9 mouse cellular contexts compared by ENCODE assay signal in the genomic region with DNA sequence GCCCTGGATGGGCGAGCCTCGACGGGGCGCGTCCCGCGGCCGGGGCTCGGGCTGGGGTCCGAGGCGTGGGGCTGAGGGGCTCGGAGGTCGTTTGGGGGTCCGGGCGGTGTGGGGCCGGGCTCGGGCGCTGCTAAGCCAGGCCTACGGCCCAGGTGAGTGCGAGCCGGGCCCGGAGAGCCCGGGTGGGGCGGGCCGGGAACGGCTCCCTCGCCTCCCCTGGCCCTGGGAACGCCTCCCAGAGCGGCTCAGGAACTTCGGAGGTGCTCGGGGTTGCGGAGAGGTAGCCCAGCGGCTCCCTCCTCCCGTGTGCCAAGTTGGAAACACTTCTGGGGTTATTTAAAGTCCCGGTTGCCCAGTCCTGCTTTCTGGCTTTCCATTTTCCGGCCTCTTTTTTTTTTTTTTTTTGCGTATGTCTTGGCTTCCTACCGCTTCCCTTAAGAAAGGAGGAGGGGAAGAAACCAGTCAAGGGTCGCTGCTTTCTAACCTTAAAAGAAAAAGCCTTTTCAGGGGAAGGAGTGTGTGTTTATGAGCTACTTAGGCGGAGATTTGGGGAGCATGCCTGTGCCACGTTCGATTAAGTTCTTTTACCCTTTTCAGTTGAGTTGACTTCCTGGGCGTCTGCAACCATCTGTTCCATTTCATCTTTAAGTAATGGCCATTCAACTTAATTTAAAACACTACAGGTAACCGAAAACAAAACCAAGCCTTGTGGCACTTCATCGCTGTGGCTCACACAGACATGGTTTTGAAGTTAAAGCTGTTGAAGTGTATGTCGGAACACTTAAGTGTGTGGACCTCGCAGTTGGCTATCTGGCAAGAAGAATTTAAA. TPM values are rescaled to one million over a fixed set of nuclear protein-coding genes. Genes with fewer than 3 reads are reported as not detected.
DNase-seq lines count a peak whose midpoint lies in the region; ATAC-seq and TF ChIP-seq lines count a peak whose summit lies in the region.
"Had no signal": no experiment of that assay in that cellular context is flagged by ENCODE, and none has a peak within 500 bp of the region (broad histone marks: within the 10 kb centered on the region; RNA-seq: fewer than 3 reads in every experiment).

No protein-coding gene starts in this region.

- H3K27me3 ChIP-seq in heart, adult 2 months (ENCODE audit: control insufficient read depth, insufficient read depth, low read length): no peaks in the 10 kb centered on the region
- no peaks in the 10 kb centered on the region for H3K27me3 ChIP-seq in CH12.LX (replicated peaks)
- no peaks in the 10 kb centered on the region for H3K27me3 ChIP-seq in forebrain, embryonic 10.5 days (ENCODE audit: poor library complexity, severe bottlenecking)
- no peaks in the 10 kb centered on the region for H3K27me3 ChIP-seq in limb, embryonic 14.5 days (ENCODE audit: control insufficient read depth, insufficient read depth, low read length)
- H3K27me3 ChIP-seq in small intestine, adult 2 months (ENCODE audit: control insufficient read depth, insufficient read depth, low read length): no peaks in the 10 kb centered on the region

- H3K9me3 ChIP-seq in CH12.LX (replicated peaks; ENCODE audit: low read length): no peaks in the 10 kb centered on the region
- H3K9me3 ChIP-seq in forebrain, embryonic 10.5 days: no peaks in the 10 kb centered on the region
- no peaks in the 10 kb centered on the region for H3K9me3 ChIP-seq in limb, embryonic 14.5 days (ENCODE audit: control insufficient read depth, low read length)

- WGBS in heart, adult 2 months: 3% methylated on average over 45 of the region's 47 CpGs
- 6% methylated on average over 47 of the region's 47 CpGs for WGBS in forebrain, embryonic 10.5 days
- WGBS in limb, embryonic 14.5 days: 6% methylated on average over 19 of the region's 47 CpGs
- WGBS in small intestine, adult 2 months: 1% methylated on average over 41 of the region's 47 CpGs

- dilution Hi-C loops in CH12.LX (cut with MboI; ENCODE audit: extremely low pct_ligation_motif_present, extremely low pct_unique_long_range_greater_than_20kb, low sequenced_read_pairs): no loop called here

- peaks cover 9% of the 10 kb centered on the region for H3K36me3 ChIP-seq in heart, adult 2 months (ENCODE audit: control insufficient read depth, insufficient read depth, low read length)
- peaks cover 19 to 33% of the 10 kb centered on the region in 2 experiments for H3K36me3 ChIP-seq in CH12.LX (replicated peaks in 1 of 2; ENCODE audit: control insufficient read depth in 1 of 2, insufficient read depth in 1 of 2, low read length in 1 of 2)
- H3K36me3 ChIP-seq in forebrain, embryonic 10.5 days (replicated peaks): peaks cover 26% of the 10 kb centered on the region
- H3K36me3 ChIP-seq in limb, embryonic 14.5 days (ENCODE audit: control insufficient read depth, insufficient read depth, low read length): peaks cover 20% of the 10 kb centered on the region
- H3K36me3 ChIP-seq in small intestine, adult 2 months (ENCODE audit: control insufficient read depth, insufficient read depth, low read length): peaks cover 14% of the 10 kb centered on the region

- H3K4me1 ChIP-seq in heart, adult 2 months (ENCODE audit: control insufficient read depth, insufficient read depth, low read length): peaks cover 3% of the 10 kb centered on the region
- peaks cover 6 to 28% of the 10 kb centered on the region in 2 experiments; a peak in 3 of 4 replicates for H3K4me1 ChIP-seq in CH12.LX (ENCODE audit: control insufficient read depth in 1 of 2, insufficient read depth in 2 of 2)
- peaks cover 18% of the 10 kb centered on the region for H3K4me1 ChIP-seq in forebrain, embryonic 10.5 days
- peaks cover 10% of the 10 kb centered on the region for H3K4me1 ChIP-seq in limb, embryonic 14.5 days (ENCODE audit: control insufficient read depth, insufficient read depth, low read length)
- no peaks in the 10 kb centered on the region for H3K4me1 ChIP-seq in small intestine, adult 2 months (ENCODE audit: control insufficient read depth, insufficient read depth, insufficient read length, low read length)

- intact Hi-C loops in heart, adult 2 months (cut with DNase I): loop anchor here (2.0 to 10.0 kb wide), 2 partner anchors 106 to 1754 kb away; a partner anchor contains a TSS
- intact Hi-C loops in heart, postnatal 36 days (cut with DNase I): loop anchor here (10.0 kb wide), 2 partner anchors 574 to 1754 kb away; a partner anchor contains a TSS
- intact Hi-C loops in gastrocnemius, postnatal 14 days (cut with DNase I; ENCODE audit: low total_unique reads): no loop called here

- no peak for TF ChIP-seq CTCF in heart, adult 2 months (IDR thresholded peaks at IDR 0.05)
- no peak for TF ChIP-seq CTCF in CH12.LX (conservative IDR thresholded peaks at IDR 0.05 in 1 of 2, IDR thresholded peaks at IDR 0.05 in 1 of 2; ENCODE audit: low read depth in 2 of 2, low read length in 2 of 2)
- no peak for TF ChIP-seq CTCF in small intestine, adult 2 months (IDR thresholded peaks at IDR 0.05; ENCODE audit: extremely low read depth, insufficient read length, insufficient replicate concordance, low read depth, low read length)

- TF ChIP-seq EP300 in heart, adult 2 months (IDR thresholded peaks at IDR 0.05; ENCODE audit: insufficient read depth, low read depth, low read length): no peak
- no peak for TF ChIP-seq EP300 in CH12.LX (IDR thresholded peaks at IDR 0.05; ENCODE audit: low read length)

- peak overlapping the region; percentile 99 for H3K27ac ChIP-seq in heart, adult 2 months
- H3K27ac ChIP-seq in CH12.LX (ENCODE audit: insufficient read depth, low read depth): peak overlapping the region; percentile 38; the same call in 1 of the 2 replicates
- H3K27ac ChIP-seq in forebrain, embryonic 10.5 days: peak overlapping the region; percentile 96
- peak overlapping the region; percentile 92 for H3K27ac ChIP-seq in limb, embryonic 14.5 days (replicated peaks; ENCODE audit: low read depth, low read length)
- H3K27ac ChIP-seq in small intestine, adult 2 months (ENCODE audit: insufficient read depth, low read depth, low read length): 0 out of 2 replicates have a peak overlapping the region, but pooled peaks have one; percentile 36

- peak overlapping the region; percentile 98 for H3K9ac ChIP-seq in heart, adult 2 months (ENCODE audit: low read depth, low read length)
- H3K9ac ChIP-seq in CH12.LX (ENCODE audit: insufficient read depth, low read depth): peak overlapping the region; percentile 81
- H3K9ac ChIP-seq in limb, embryonic 14.5 days (ENCODE audit: low read depth, low read length, severe bottlenecking): peak overlapping the region; percentile 88

- no peak for TF ChIP-seq RAD21 in CH12.LX (IDR thresholded peaks at IDR 0.05; ENCODE audit: low read depth, low read length)

- TF ChIP-seq POLR2A in heart, adult 2 months (IDR thresholded peaks at IDR 0.05; ENCODE audit: insufficient read depth, low read depth, low read length): no peak
- TF ChIP-seq POLR2A in CH12.LX (IDR thresholded peaks at IDR 0.05; ENCODE audit: low read depth, low read length): no peak
- no peak for TF ChIP-seq POLR2A in limb, embryonic 14.5 days (IDR thresholded peaks at IDR 0.05; ENCODE audit: borderline replicate concordance, extremely low read depth, insufficient read depth, insufficient read length)
- TF ChIP-seq POLR2A in small intestine, adult 2 months (IDR thresholded peaks at IDR 0.05; ENCODE audit: low read depth, low read length): no peak

- H3K4me3 ChIP-seq in heart, adult 2 months: peak overlapping the region; percentile 77
- H3K4me3 ChIP-seq in CH12.LX (replicated peaks in 1 of 3; ENCODE audit: low read depth in 2 of 3, low read length in 2 of 3, poor library complexity in 1 of 3): peak overlapping the region; percentile 72 to 82 (median 81)
- peak overlapping the region; percentile 96 for H3K4me3 ChIP-seq in forebrain, embryonic 10.5 days
- H3K4me3 ChIP-seq in limb, embryonic 14.5 days (replicated peaks; ENCODE audit: low read length): peak overlapping the region; percentile 95
- H3K4me3 ChIP-seq in small intestine, adult 2 months (ENCODE audit: low read depth, low read length): peak overlapping the region; percentile 96

- H3K4me2 ChIP-seq in CH12.LX (ENCODE audit: insufficient read depth, low read depth, poor library complexity, severe bottlenecking): peak overlapping the region; percentile 48
- H3K4me2 ChIP-seq in limb, embryonic 14.5 days (replicated peaks; ENCODE audit: low read depth, low read length, severe bottlenecking): peak overlapping the region; percentile 89

- no peak for DNase-seq in heart, adult 2 months
- no peak for DNase-seq in heart, postnatal 36 days
- no peak for DNase-seq in CH12.LX (ENCODE audit: extremely low read depth)
- no peak for DNase-seq in forebrain, embryonic 10.5 days (ENCODE audit: extremely low spot score, low spot score)
- no peak for DNase-seq in limb, embryonic 14.5 days (ENCODE audit: low spot score)
- DNase-seq in cerebellum, postnatal 14 days: no peak
- no peak for DNase-seq in gastrocnemius, postnatal 14 days

- peaks cover 6% of the 10 kb centered on the region for H3K79me2 ChIP-seq in heart, adult 2 months (replicated peaks; ENCODE audit: control insufficient read depth, insufficient read depth, low read length)
- H3K79me2 ChIP-seq in CH12.LX (replicated peaks; ENCODE audit: control insufficient read depth, extremely low read depth, insufficient read depth, poor library complexity, severe bottlenecking): peaks cover 66% of the 10 kb centered on the region

- in situ Hi-C loops in CH12.LX (cut with MboI; ENCODE audit: low pct_ligation_motif_present, low pct_unique_long_range_greater_than_20kb, low sequenced_read_pairs): no loop called here

- no peak; the same call in 1 of the 2 replicates for ATAC-seq in limb, embryonic 14.5 days (ENCODE audit: low FRiP score, low read depth)

RNA-seq across cellular contexts. Expression of a gene that starts 0.8 kb away (rescaled TPM):
- 10 to 100 TPM; 47.6 to 54.0 TPM for total RNA-seq in heart, adult 2 months (2021)
- polyA plus RNA-seq in heart, adult 2 months (2012; rRNA removed): 8.6 and 20.0 TPM in 2 replicates
- total RNA-seq in heart, postnatal 36 days (2021): 10 to 100 TPM; 46.6 to 47.1 TPM
- total RNA-seq in CH12.LX (2012; rRNA removed): 20.1 and 22.2 TPM in 2 replicates
- total RNA-seq in CH12.LX (2014; rRNA removed): 23.5 and 29.8 TPM in 2 replicates
- 99.5 and 101 TPM in 2 replicates for polyA plus RNA-seq in CH12.LX (2012; ENCODE audit: insufficient read length, low read depth)
- polyA plus RNA-seq in forebrain, embryonic 10.5 days (2016; fragmentation: Nextera tagmentation; extraction: Ambion mirVana): 28.4 and 28.5 TPM in 2 replicates
- 24.7 and 35.3 TPM in 2 replicates for polyA plus RNA-seq in limb, embryonic 14.5 days (2012; rRNA removed)
- polyA plus RNA-seq in limb, embryonic 14.5 days (2014; fragmentation: Nextera tagmentation; extraction: Ambion mirVana): 28.2 and 28.3 TPM in 2 replicates
- polyA plus RNA-seq in small intestine, adult 2 months (2012; rRNA removed): 0.58 and 1.0 TPM in 2 replicates
- total RNA-seq in gastrocnemius, postnatal 14 days (2021): 10 to 100 TPM; 40.3 to 40.9 TPM

RNA-seq across cellular contexts. Expression of a gene that starts 0.9 kb away (rescaled TPM):
- total RNA-seq in heart, adult 2 months (2021): 10 to 100 TPM; 52.6 to 53.7 TPM
- polyA plus RNA-seq in heart, adult 2 months (2012; rRNA removed): 7.7 and 16.7 TPM in 2 replicates
- total RNA-seq in heart, postnatal 36 days (2021): 10 to 100 TPM; 46.8 to 54.5 TPM
- 44.1 and 56.7 TPM in 2 replicates for total RNA-seq in CH12.LX (2012; rRNA removed)
- 82.1 and 90.8 TPM in 2 replicates for total RNA-seq in CH12.LX (2014; rRNA removed)
- 99.5 and 108 TPM in 2 replicates for polyA plus RNA-seq in CH12.LX (2012; ENCODE audit: insufficient read length, low read depth)
- polyA plus RNA-seq in forebrain, embryonic 10.5 days (2016; fragmentation: Nextera tagmentation; extraction: Ambion mirVana): 134 and 140 TPM in 2 replicates
- 37.8 and 57.8 TPM in 2 replicates for polyA plus RNA-seq in limb, embryonic 14.5 days (2012; rRNA removed)
- 129 and 141 TPM in 2 replicates for polyA plus RNA-seq in limb, embryonic 14.5 days (2014; fragmentation: Nextera tagmentation; extraction: Ambion mirVana)
- polyA plus RNA-seq in small intestine, adult 2 months (2012; rRNA removed): 2.3 and 4.0 TPM in 2 replicates
- 10 to 100 TPM; 36.4 to 39.5 TPM for total RNA-seq in gastrocnemius, postnatal 14 days (2021)

RNA-seq across cellular contexts. Expression of a gene that starts 41.0 kb away (rescaled TPM):
- not detected for total RNA-seq in heart, adult 2 months (2021)
- polyA plus RNA-seq in heart, adult 2 months (2012; rRNA removed): not detected in 2 replicates
- not detected for total RNA-seq in heart, postnatal 36 days (2021)
- total RNA-seq in CH12.LX (2012; rRNA removed) (not detected in 2 replicates), CH12.LX (2014; rRNA removed) (not detected in 2 replicates)
- polyA plus RNA-seq in CH12.LX (2012; ENCODE audit: insufficient read length, low read depth): not detected in 2 replicates
- polyA plus RNA-seq in forebrain, embryonic 10.5 days (2016; fragmentation: Nextera tagmentation; extraction: Ambion mirVana): not detected in 2 replicates
- not detected in 2 replicates for polyA plus RNA-seq in limb, embryonic 14.5 days (2012; rRNA removed)
- not detected in 2 replicates for polyA plus RNA-seq in limb, embryonic 14.5 days (2014; fragmentation: Nextera tagmentation; extraction: Ambion mirVana)
- polyA plus RNA-seq in small intestine, adult 2 months (2012; rRNA removed): not detected in 2 replicates
- total RNA-seq in gastrocnemius, postnatal 14 days (2021): not detected
- total RNA-seq: adrenal gland, postnatal 4 days had no signal

Comparison
In these comparisons a context has a peak if more than half of its experiments do, and no peak if none do; other contexts are left out.
1. H3K27ac ChIP-seq: peak in every context shown above with its lines; median percentile 99 in heart, adult 2 months; 96 in forebrain, embryonic 10.5 days; 92 in limb, embryonic 14.5 days; 38 in CH12.LX; 36 in small intestine, adult 2 months.